Mouse (Mus musculus): Measurements from ENCODE around the gene Dgat2. TPM values are rescaled to one million over a fixed set of nuclear protein-coding genes. Genes with fewer than 3 reads are reported as not detected.

Gene Dgat2
- polyA plus RNA-seq (2014; fragmentation: Nextera tagmentation; extraction: Ambion mirVana): 17.3 and 18.4 TPM in 2 replicates

- WGBS: under 1% methylated on average over 63 of the region's 63 CpGs
- H3K9ac ChIP-seq: peak within 1 kb of the TSS; percentile 76
Measured at GRCm38 (mm10) chr7:99182432-99183172, at the start of gene Dgat2. TSS of gene Dgat2 (minus strand) at chr7:99182719.

GRCm38 (mm10) chr7:99230061-99230747, 47.7 kb upstream of the Dgat2 start:
- H3K4me3 ChIP-seq (replicated peaks; ENCODE audit: low read length): no peak overlapping the region
- no peak overlapping the region for H3K4me2 ChIP-seq (replicated peaks)
- no peak overlapping the region for H3K27ac ChIP-seq
- H3K9ac ChIP-seq: no peak overlapping the region
- H3K9me3 ChIP-seq (ENCODE audit: control insufficient read depth, low read length): no peaks in the 10 kb centered on the region
- no peaks in the 10 kb centered on the region for H3K36me3 ChIP-seq (replicated peaks; ENCODE audit: control insufficient read depth, insufficient read depth)
- no peaks in the 10 kb centered on the region for H3K27me3 ChIP-seq (ENCODE audit: control insufficient read depth, insufficient read depth, low read length)
- H3K4me1 ChIP-seq (replicated peaks; ENCODE audit: control insufficient read depth, insufficient read depth, low read length): no peaks in the 10 kb centered on the region
- ATAC-seq (ENCODE audit: low FRiP score) (no peak), DNase-seq (ENCODE audit: low spot score) (no peak)
- 79% methylated on average over 7 of the region's 7 CpGs for WGBS

More at GRCm38 (mm10) chr7:99182432-99183172, at the start of gene Dgat2:
- Histone ChIP-seq H3K27ac (peak within 1 kb of the TSS; percentile 86), H3K9me3 (ENCODE audit: control insufficient read depth, low read length) (no peaks in the 10 kb centered on the region), H3K4me2 (replicated peaks) (peak within 1 kb of the TSS; percentile 79), H3K4me1 (replicated peaks; ENCODE audit: control insufficient read depth, insufficient read depth, low read length) (0 out of 2 replicates have a peak, but pooled peaks cover 4% of the 10 kb centered on the region), H3K36me3 (replicated peaks; ENCODE audit: control insufficient read depth, insufficient read depth) (no peaks in the 10 kb centered on the region), H3K27me3 (ENCODE audit: control insufficient read depth, insufficient read depth, low read length) (0 out of 2 replicates have a peak, but pooled peaks cover 8% of the 10 kb centered on the region), H3K4me3 (replicated peaks; ENCODE audit: low read length) (peak within 1 kb of the TSS; percentile 68)
- ATAC-seq (ENCODE audit: low FRiP score) (peak; percentile 95), DNase-seq (ENCODE audit: low spot score) (peak; percentile 93)

GRCm38 (mm10) chr7:99229411-99229810, 46.9 kb upstream of the Dgat2 start:
- no peak overlapping the region for H3K9ac ChIP-seq
- 7% methylated on average over 2 of the region's 2 CpGs for WGBS
- H3K4me3 ChIP-seq (replicated peaks; ENCODE audit: low read length): no peak overlapping the region
- peak; percentile 63 for DNase-seq (ENCODE audit: low spot score)
- no peaks in the 10 kb centered on the region for H3K4me1 ChIP-seq (replicated peaks; ENCODE audit: control insufficient read depth, insufficient read depth, low read length)
- no peaks in the 10 kb centered on the region for H3K36me3 ChIP-seq (replicated peaks; ENCODE audit: control insufficient read depth, insufficient read depth)
- no peaks in the 10 kb centered on the region for H3K9me3 ChIP-seq (ENCODE audit: control insufficient read depth, low read length)
- ATAC-seq (ENCODE audit: low FRiP score): no peak
- H3K4me2 ChIP-seq (replicated peaks): no peak overlapping the region
- no peak overlapping the region for H3K27ac ChIP-seq
- H3K27me3 ChIP-seq (ENCODE audit: control insufficient read depth, insufficient read depth, low read length): no peaks in the 10 kb centered on the region

- 76% methylated on average over 8 of the region's 8 CpGs for WGBS
- Histone ChIP-seq H3K9ac (no peak overlapping the region), H3K27ac (no peak overlapping the region), H3K4me2 (replicated peaks) (no peak overlapping the region), H3K36me3 (replicated peaks; ENCODE audit: control insufficient read depth, insufficient read depth) (no peaks in the 10 kb centered on the region), H3K4me3 (replicated peaks; ENCODE audit: low read length) (no peak overlapping the region), H3K9me3 (ENCODE audit: control insufficient read depth, low read length) (no peaks in the 10 kb centered on the region), H3K4me1 (replicated peaks; ENCODE audit: control insufficient read depth, insufficient read depth, low read length) (no peaks in the 10 kb centered on the region), H3K27me3 (ENCODE audit: control insufficient read depth, insufficient read depth, low read length) (no peaks in the 10 kb centered on the region)
- ATAC-seq (ENCODE audit: low FRiP score) (no peak), DNase-seq (ENCODE audit: low spot score) (no peak)
Measured at GRCm38 (mm10) chr7:99228825-99229224, 46.3 kb upstream of the Dgat2 start.

- H3K27me3 ChIP-seq (ENCODE audit: control insufficient read depth, insufficient read depth, low read length): no peaks in the 10 kb centered on the region
- no peaks in the 10 kb centered on the region for H3K9me3 ChIP-seq (ENCODE audit: control insufficient read depth, low read length)
- no peak overlapping the region for H3K4me2 ChIP-seq (replicated peaks)
- H3K9ac ChIP-seq: no peak overlapping the region
- DNase-seq (ENCODE audit: low spot score) (no peak), ATAC-seq (ENCODE audit: low FRiP score) (no peak)
- 94% methylated on average over 4 of the region's 4 CpGs for WGBS
- H3K27ac ChIP-seq: no peak overlapping the region
- H3K4me1 ChIP-seq (replicated peaks; ENCODE audit: control insufficient read depth, insufficient read depth, low read length): no peaks in the 10 kb centered on the region
- no peaks in the 10 kb centered on the region for H3K36me3 ChIP-seq (replicated peaks; ENCODE audit: control insufficient read depth, insufficient read depth)
- no peak overlapping the region for H3K4me3 ChIP-seq (replicated peaks; ENCODE audit: low read length)
Measured at GRCm38 (mm10) chr7:99227267-99227666, 44.7 kb upstream of the Dgat2 start.

- DNase-seq (ENCODE audit: low spot score): no peak
- H3K9me3 ChIP-seq (ENCODE audit: control insufficient read depth, low read length): no peaks in the 10 kb centered on the region
- H3K9ac ChIP-seq: no peak overlapping the region
- no peak overlapping the region for H3K4me3 ChIP-seq (replicated peaks; ENCODE audit: low read length)
- no peak for ATAC-seq (ENCODE audit: low FRiP score)
- H3K4me2 ChIP-seq (replicated peaks): no peak overlapping the region
- H3K4me1 ChIP-seq (replicated peaks; ENCODE audit: control insufficient read depth, insufficient read depth, low read length): no peaks in the 10 kb centered on the region
- H3K36me3 ChIP-seq (replicated peaks; ENCODE audit: control insufficient read depth, insufficient read depth): no peaks in the 10 kb centered on the region
- no peaks in the 10 kb centered on the region for H3K27me3 ChIP-seq (ENCODE audit: control insufficient read depth, insufficient read depth, low read length)
- 98% methylated on average over 10 of the region's 10 CpGs for WGBS
- H3K27ac ChIP-seq: no peak overlapping the region
Measured at GRCm38 (mm10) chr7:99226662-99227061, 44.1 kb upstream of the Dgat2 start.

GRCm38 (mm10) chr7:99225421-99225820, 42.9 kb upstream of the Dgat2 start:
- H3K4me1 ChIP-seq (replicated peaks; ENCODE audit: control insufficient read depth, insufficient read depth, low read length): no peaks in the 10 kb centered on the region
- 82% methylated on average over 6 of the region's 6 CpGs for WGBS
- H3K9me3 ChIP-seq (ENCODE audit: control insufficient read depth, low read length): no peaks in the 10 kb centered on the region
- H3K36me3 ChIP-seq (replicated peaks; ENCODE audit: control insufficient read depth, insufficient read depth): no peaks in the 10 kb centered on the region
- H3K27me3 ChIP-seq (ENCODE audit: control insufficient read depth, insufficient read depth, low read length): no peaks in the 10 kb centered on the region
- H3K9ac ChIP-seq: no peak overlapping the region
- H3K4me2 ChIP-seq (replicated peaks): no peak overlapping the region
- DNase-seq (ENCODE audit: low spot score) (no peak), ATAC-seq (ENCODE audit: low FRiP score) (no peak)
- H3K27ac ChIP-seq: no peak overlapping the region
- no peak overlapping the region for H3K4me3 ChIP-seq (replicated peaks; ENCODE audit: low read length)

GRCm38 (mm10) chr7:99224648-99225190, 42.2 kb upstream of the Dgat2 start:
- Histone ChIP-seq H3K9me3 (ENCODE audit: control insufficient read depth, low read length) (no peaks in the 10 kb centered on the region), H3K27ac (no peak overlapping the region), H3K9ac (no peak overlapping the region), H3K4me2 (replicated peaks) (no peak overlapping the region), H3K27me3 (ENCODE audit: control insufficient read depth, insufficient read depth, low read length) (no peaks in the 10 kb centered on the region), H3K36me3 (replicated peaks; ENCODE audit: control insufficient read depth, insufficient read depth) (no peaks in the 10 kb centered on the region), H3K4me1 (replicated peaks; ENCODE audit: control insufficient read depth, insufficient read depth, low read length) (no peaks in the 10 kb centered on the region), H3K4me3 (replicated peaks; ENCODE audit: low read length) (no peak overlapping the region)
- DNase-seq (ENCODE audit: low spot score): no peak
- WGBS: 65% methylated on average over 1 of the region's 1 CpGs
- no peak for ATAC-seq (ENCODE audit: low FRiP score)

GRCm38 (mm10) chr7:99224225-99224624, 41.7 kb upstream of the Dgat2 start:
- Histone ChIP-seq H3K36me3 (replicated peaks; ENCODE audit: control insufficient read depth, insufficient read depth) (no peaks in the 10 kb centered on the region), H3K27ac (no peak overlapping the region), H3K4me2 (replicated peaks) (no peak overlapping the region), H3K9me3 (ENCODE audit: control insufficient read depth, low read length) (no peaks in the 10 kb centered on the region), H3K4me1 (replicated peaks; ENCODE audit: control insufficient read depth, insufficient read depth, low read length) (no peaks in the 10 kb centered on the region), H3K4me3 (replicated peaks; ENCODE audit: low read length) (no peak overlapping the region), H3K27me3 (ENCODE audit: control insufficient read depth, insufficient read depth, low read length) (no peaks in the 10 kb centered on the region), H3K9ac (no peak overlapping the region)
- no peak for DNase-seq (ENCODE audit: low spot score)
- ATAC-seq (ENCODE audit: low FRiP score): no peak
- 65% methylated on average over 7 of the region's 7 CpGs for WGBS

All from hindbrain, embryonic 14.5 days (tissue).